Mouse (Mus musculus): ENCODE results near the gene Exosc1. TPM values are rescaled to one million over a fixed set of nuclear protein-coding genes. Genes with fewer than 3 reads are reported as not detected.

Gene Exosc1
- 65.8 and 67.0 TPM in 2 replicates for polyA plus RNA-seq (2015; fragmentation: Nextera tagmentation; extraction: Ambion mirVana)

GRCm38 (mm10) chr19:41933179-41934086, at the start of gene Exosc1, which contains the start of gene Zdhhc16:
Gene Exosc1 (minus strand): TSS chr19:41933423.
Gene Zdhhc16 (plus strand): TSS chr19:41933480.
- Histone ChIP-seq H3K4me1 (replicated peaks) (peaks cover 28% of the 10 kb centered on the region), H3K27ac (peak within 1 kb of the TSS; percentile 76), H3K4me3 (peak within 1 kb of the TSS; percentile 91), H3K9me3 (no peaks in the 10 kb centered on the region), H3K4me2 (peak within 1 kb of the TSS; percentile 95), H3K27me3 (no peaks in the 10 kb centered on the region), H3K9ac (peak within 1 kb of the TSS; percentile 88), H3K36me3 (peaks cover 36% of the 10 kb centered on the region)
- 2% methylated on average over 43 of the region's 47 CpGs for WGBS
- ATAC-seq (ENCODE audit: low FRiP score) = peak; percentile 100

GRCm38 (mm10) chr19:41982791-41983150, 49.5 kb upstream of the Exosc1 start:
- Histone ChIP-seq H3K9me3 (no peaks in the 10 kb centered on the region), H3K36me3 (no peaks in the 10 kb centered on the region), H3K27me3 (peaks cover 18% of the 10 kb centered on the region), H3K4me3 (peak overlapping the region; percentile 63), H3K4me1 (replicated peaks) (peaks cover 34% of the 10 kb centered on the region), H3K9ac (peak overlapping the region; percentile 81), H3K27ac (no peak overlapping the region), H3K4me2 (peak overlapping the region; percentile 99)
- ATAC-seq (ENCODE audit: low FRiP score) = no peak
- 2% methylated on average over 4 of the region's 4 CpGs for WGBS

- H3K9me3 ChIP-seq = no peaks in the 10 kb centered on the region
- WGBS = under 1% methylated on average over 60 of the region's 74 CpGs
- H3K9ac ChIP-seq = peak overlapping the region; percentile 81
- peaks cover 18% of the 10 kb centered on the region for H3K27me3 ChIP-seq
- peak overlapping the region; percentile 99 for H3K4me2 ChIP-seq
- no peaks in the 10 kb centered on the region for H3K36me3 ChIP-seq
- peak overlapping the region; percentile 81 for H3K27ac ChIP-seq
- peaks cover 34% of the 10 kb centered on the region for H3K4me1 ChIP-seq (replicated peaks)
- peak overlapping the region; percentile 63 for H3K4me3 ChIP-seq
- ATAC-seq (ENCODE audit: low FRiP score) = 0 out of 2 replicates have a peak, but pooled peaks have one; percentile 0
These were observed 48.9 kb upstream of the Exosc1 start for GRCm38 (mm10) chr19:41981931-41982790.

GRCm38 (mm10) chr19:41981595-41981927, 48.3 kb upstream of the Exosc1 start, which contains the start of gene Ubtd1:
Gene Ubtd1 (plus strand): TSS chr19:41981763.
- Histone ChIP-seq H3K4me3 (peak within 1 kb of the TSS; percentile 63), H3K4me1 (replicated peaks) (peaks cover 34% of the 10 kb centered on the region), H3K9ac (peak within 1 kb of the TSS; percentile 81), H3K36me3 (no peaks in the 10 kb centered on the region), H3K9me3 (no peaks in the 10 kb centered on the region), H3K4me2 (peak within 1 kb of the TSS; percentile 99), H3K27ac (peak within 1 kb of the TSS; percentile 81), H3K27me3 (peaks cover 18% of the 10 kb centered on the region)
- WGBS = 1% methylated on average over 20 of the region's 33 CpGs
- no peak for ATAC-seq (ENCODE audit: low FRiP score)

- Histone ChIP-seq H3K9me3 (no peaks in the 10 kb centered on the region), H3K27me3 (peaks cover 18% of the 10 kb centered on the region), H3K9ac (peak within 1 kb of the TSS; percentile 81), H3K4me2 (peak within 1 kb of the TSS; percentile 99), H3K27ac (peak within 1 kb of the TSS; percentile 81), H3K4me1 (replicated peaks) (peaks cover 34% of the 10 kb centered on the region), H3K36me3 (no peaks in the 10 kb centered on the region), H3K4me3 (peak within 1 kb of the TSS; percentile 63)
- WGBS = under 1% methylated on average over 66 of the region's 68 CpGs
- ATAC-seq (ENCODE audit: low FRiP score) = peak; percentile 95
These were observed 47.8 kb upstream of the Exosc1 start, which contains the start of gene Mms19 for GRCm38 (mm10) chr19:41980819-41981594. Gene Mms19 (minus strand): TSS chr19:41981157.

GRCm38 (mm10) chr19:41980422-41980818, 47.2 kb upstream of the Exosc1 start:
- Histone ChIP-seq H3K9me3 (no peaks in the 10 kb centered on the region), H3K4me3 (peak overlapping the region; percentile 63), H3K9ac (peak overlapping the region; percentile 81), H3K27ac (peak overlapping the region; percentile 77), H3K4me1 (replicated peaks) (peaks cover 34% of the 10 kb centered on the region), H3K27me3 (peaks cover 18% of the 10 kb centered on the region), H3K4me2 (peak overlapping the region; percentile 99), H3K36me3 (no peaks in the 10 kb centered on the region)
- ATAC-seq (ENCODE audit: low FRiP score) = peak; percentile 22
- WGBS = under 1% methylated on average over 16 of the region's 16 CpGs

- Histone ChIP-seq H3K27ac (peak overlapping the region; percentile 60), H3K9me3 (no peaks in the 10 kb centered on the region), H3K36me3 (peaks cover 4% of the 10 kb centered on the region; the same call in 1 of the 2 replicates), H3K4me3 (no peak overlapping the region), H3K4me2 (no peak overlapping the region), H3K27me3 (no peaks in the 10 kb centered on the region), H3K9ac (peak overlapping the region; percentile 13; the same call in 1 of the 2 replicates), H3K4me1 (replicated peaks) (peaks cover 25% of the 10 kb centered on the region)
- ATAC-seq (ENCODE audit: low FRiP score) = peak; percentile 59; the same call in 1 of the 2 replicates
- 54% methylated on average over 13 of the region's 13 CpGs for WGBS
These were observed 40.9 kb upstream of the Exosc1 start for GRCm38 (mm10) chr19:41973891-41974794.

- ATAC-seq (ENCODE audit: low FRiP score) = no peak
- WGBS = 96% methylated on average over 7 of the region's 7 CpGs
- no peaks in the 10 kb centered on the region for H3K27me3 ChIP-seq
- no peak overlapping the region for H3K4me2 ChIP-seq
- H3K9ac ChIP-seq = no peak overlapping the region
- peaks cover 15% of the 10 kb centered on the region for H3K4me1 ChIP-seq (replicated peaks)
- H3K4me3 ChIP-seq = no peak overlapping the region
- peaks cover 45% of the 10 kb centered on the region for H3K36me3 ChIP-seq
- no peaks in the 10 kb centered on the region for H3K9me3 ChIP-seq
- no peak overlapping the region for H3K27ac ChIP-seq
These were observed 36.4 kb upstream of the Exosc1 start for GRCm38 (mm10) chr19:41969618-41970017.

GRCm38 (mm10) chr19:41953574-41953973, 20.4 kb upstream of the Exosc1 start:
- WGBS = 90% methylated on average over 3 of the region's 3 CpGs
- ATAC-seq (ENCODE audit: low FRiP score) = no peak

GRCm38 (mm10) chr19:41952287-41952686, 19.1 kb upstream of the Exosc1 start:
- Histone ChIP-seq H3K4me2 (no peak overlapping the region), H3K27me3 (no peaks in the 10 kb centered on the region), H3K4me3 (no peak overlapping the region), H3K4me1 (replicated peaks) (no peaks in the 10 kb centered on the region), H3K36me3 (peaks cover 99% of the 10 kb centered on the region), H3K9ac (no peak overlapping the region), H3K9me3 (no peaks in the 10 kb centered on the region), H3K27ac (no peak overlapping the region)
- ATAC-seq (ENCODE audit: low FRiP score) = no peak
- WGBS = 85% methylated on average over 4 of the region's 4 CpGs

More at GRCm38 (mm10) chr19:41953574-41953973, 20.4 kb upstream of the Exosc1 start:
- no peak overlapping the region for H3K9ac ChIP-seq
- no peaks in the 10 kb centered on the region for H3K27me3 ChIP-seq
- H3K9me3 ChIP-seq = no peaks in the 10 kb centered on the region
- peaks cover 97% of the 10 kb centered on the region for H3K36me3 ChIP-seq
- H3K4me3 ChIP-seq = no peak overlapping the region
- H3K4me1 ChIP-seq (replicated peaks) = no peaks in the 10 kb centered on the region
- no peak overlapping the region for H3K27ac ChIP-seq
- no peak overlapping the region for H3K4me2 ChIP-seq

GRCm38 (mm10) chr19:41943841-41944240, 10.6 kb upstream of the Exosc1 start:
- Histone ChIP-seq H3K36me3 (peaks cover 97% of the 10 kb centered on the region), H3K4me3 (no peak overlapping the region), H3K9ac (no peak overlapping the region), H3K27me3 (no peaks in the 10 kb centered on the region), H3K4me2 (no peak overlapping the region), H3K4me1 (replicated peaks) (no peaks in the 10 kb centered on the region), H3K27ac (no peak overlapping the region), H3K9me3 (no peaks in the 10 kb centered on the region)
- no peak for ATAC-seq (ENCODE audit: low FRiP score)
- 88% methylated on average over 7 of the region's 7 CpGs for WGBS
